Mouse (Mus musculus): ENCODE data around the gene Zfp275.
"Not testable (repeated sequence)": the region's sequence is repeated elsewhere in the genome, so short reads cannot be mapped to it uniquely, and the experiment has no call there.

The Zfp275 gene

DNA sequence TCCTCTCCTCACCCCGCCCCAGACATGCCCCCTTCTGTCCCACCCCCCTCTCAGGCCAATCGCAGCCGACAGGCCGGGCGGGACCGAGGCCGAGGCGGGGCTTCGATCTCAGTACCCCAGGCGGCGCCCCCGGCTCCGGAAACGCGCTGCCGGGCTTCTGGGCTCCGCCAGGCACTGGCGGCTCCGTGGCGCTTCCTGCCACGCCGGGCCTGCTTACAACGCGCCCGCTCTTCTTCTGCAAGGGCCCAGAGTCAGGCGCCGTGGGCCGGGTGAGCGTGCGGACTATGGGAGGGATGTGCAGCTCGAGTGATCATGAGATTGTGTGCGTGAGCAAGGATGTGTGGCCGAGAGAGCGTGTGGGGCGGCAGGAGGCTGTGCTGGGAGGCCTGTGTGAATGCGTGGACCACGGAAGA, at the start of gene Zfp275:
Gene Zfp275, plus strand, starts transcription at position 139 of the 413 bp plus-strand sequence.
- DNase-seq (ENCODE audit: low read depth): peak; percentile 82

DNA sequence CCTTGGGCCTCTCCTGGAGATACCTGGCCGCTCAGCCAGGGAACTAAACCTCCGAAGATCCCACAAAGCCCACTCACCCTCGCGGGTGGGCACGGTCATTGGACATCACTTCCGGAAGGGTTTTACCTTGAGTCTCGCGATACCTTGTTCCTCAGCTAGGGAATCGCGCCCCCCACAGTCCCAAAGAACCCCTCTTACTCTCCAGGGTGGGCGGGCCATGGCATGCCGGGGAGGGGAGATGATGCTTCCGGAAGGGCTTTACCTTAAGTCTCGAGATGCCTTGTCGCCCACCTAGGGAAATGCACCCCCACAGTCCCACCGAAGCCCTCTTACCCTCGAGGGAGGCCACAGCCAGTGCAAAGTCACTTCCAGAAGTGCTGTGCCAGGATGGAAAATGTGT, 49.5 kb upstream of the Zfp275 start, which contains the start of the genes Xlr5a and Xlr5c:
Gene Xlr5a, minus strand, starts transcription at position 101 of the 400 bp plus-strand sequence.
Gene Xlr5c, minus strand, starts transcription at position 101 of the 400 bp plus-strand sequence.
- DNase-seq (ENCODE audit: low read depth): not testable (repeated sequence)

DNA sequence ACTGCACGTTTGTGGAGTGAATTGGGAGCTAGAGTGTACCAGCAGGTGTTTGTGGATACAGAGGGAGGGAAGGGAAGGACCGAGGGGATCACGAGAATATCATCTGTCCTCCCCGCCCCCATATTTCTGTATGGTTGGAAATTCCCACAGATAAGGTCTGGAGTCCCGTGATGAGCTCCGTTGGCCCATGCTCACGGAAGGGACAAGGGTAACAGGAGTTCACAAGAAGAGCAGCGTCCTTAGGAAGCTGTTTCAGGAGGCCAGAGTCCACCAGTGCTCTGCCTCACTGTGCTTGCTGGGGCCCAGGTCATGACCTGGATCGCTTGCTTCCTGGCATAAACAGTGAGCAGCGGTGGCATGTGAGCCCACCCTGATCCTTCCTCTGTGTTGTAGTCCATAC, 46.7 kb upstream of the Zfp275 start:
- DNase-seq (ENCODE audit: low read depth): not testable (repeated sequence)

DNA sequence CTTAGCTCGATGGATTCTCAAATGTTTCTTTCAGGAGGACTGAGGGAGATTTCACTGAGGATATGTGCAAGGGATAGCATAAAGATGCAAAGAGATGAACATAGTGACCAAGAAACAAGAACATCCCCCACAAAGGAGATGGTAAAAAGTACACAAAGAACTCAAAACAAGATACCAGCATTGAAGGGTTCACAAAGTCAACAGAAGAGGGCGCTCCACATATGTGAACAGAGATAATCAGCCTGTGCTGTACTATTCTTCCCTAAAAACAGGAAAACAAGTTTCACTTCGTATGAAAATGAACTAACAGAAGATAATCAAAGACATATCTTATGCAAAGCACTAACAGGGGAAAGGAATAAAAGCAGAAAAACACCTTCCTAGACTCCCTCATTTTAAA, 29.9 kb upstream of the Zfp275 start:
- peak; percentile 74 for DNase-seq (ENCODE audit: low read depth)

DNA sequence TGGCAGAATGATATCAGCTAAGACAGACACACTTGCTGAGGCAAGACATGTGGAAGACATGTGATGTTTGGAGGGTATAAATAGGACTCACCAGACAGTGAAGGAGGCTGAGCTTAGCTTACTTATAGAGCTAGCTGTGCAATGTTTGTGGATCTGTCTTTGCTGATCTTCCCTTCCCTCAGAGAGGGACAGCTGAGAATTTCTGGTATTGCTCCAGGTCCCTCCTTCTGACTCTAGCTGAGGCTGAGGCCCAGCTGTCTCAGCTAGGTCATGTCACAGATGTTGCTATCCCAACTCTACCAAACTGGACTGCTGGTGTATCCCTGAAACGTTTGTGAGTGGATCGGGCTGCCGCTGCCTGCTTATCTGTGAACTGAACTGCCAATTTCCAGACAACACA, 21.4 kb upstream of the Zfp275 start:
- DNase-seq (ENCODE audit: low read depth): no peak

DNA sequence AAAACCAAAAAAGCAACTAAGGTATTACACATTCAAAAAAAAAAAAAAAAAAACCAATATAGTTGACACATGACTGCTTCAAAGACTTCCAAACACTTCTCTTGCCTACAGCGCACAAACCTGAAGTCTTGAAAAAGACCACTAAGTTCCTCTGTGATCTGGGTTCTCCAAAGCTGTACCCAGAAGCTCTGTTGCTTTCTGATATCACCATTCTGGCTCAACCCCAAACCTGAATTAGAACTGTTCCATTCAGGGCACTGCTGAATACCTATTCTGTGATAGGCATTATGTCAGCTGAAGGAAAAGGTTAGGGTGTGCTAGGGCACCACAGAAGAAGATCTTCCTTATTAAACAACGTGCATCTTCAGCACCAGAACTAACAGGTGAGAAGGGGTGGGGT, 15.2 kb upstream of the Zfp275 start:
- no peak for DNase-seq (ENCODE audit: low read depth)

DNA sequence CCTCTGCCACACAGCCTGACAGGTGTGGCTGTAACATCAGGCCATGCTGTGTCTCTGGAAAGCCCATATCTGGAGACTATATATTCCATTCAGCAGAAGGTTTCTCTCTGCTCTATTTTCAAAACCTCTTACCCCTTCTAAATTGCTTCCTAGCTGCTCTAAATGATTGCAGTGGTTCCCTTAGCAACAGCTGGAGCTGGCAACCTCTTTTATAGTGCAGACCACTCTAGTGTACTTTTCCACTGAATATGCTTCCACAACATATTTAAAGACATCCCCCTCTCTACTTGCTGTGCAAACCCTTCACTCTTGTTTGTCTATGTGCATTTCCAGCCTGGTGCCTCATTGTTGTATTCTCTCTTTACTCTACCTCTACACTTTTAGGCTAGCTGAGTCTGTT, 8.9 kb upstream of the Zfp275 start:
- no peak for DNase-seq (ENCODE audit: low read depth)

DNA sequence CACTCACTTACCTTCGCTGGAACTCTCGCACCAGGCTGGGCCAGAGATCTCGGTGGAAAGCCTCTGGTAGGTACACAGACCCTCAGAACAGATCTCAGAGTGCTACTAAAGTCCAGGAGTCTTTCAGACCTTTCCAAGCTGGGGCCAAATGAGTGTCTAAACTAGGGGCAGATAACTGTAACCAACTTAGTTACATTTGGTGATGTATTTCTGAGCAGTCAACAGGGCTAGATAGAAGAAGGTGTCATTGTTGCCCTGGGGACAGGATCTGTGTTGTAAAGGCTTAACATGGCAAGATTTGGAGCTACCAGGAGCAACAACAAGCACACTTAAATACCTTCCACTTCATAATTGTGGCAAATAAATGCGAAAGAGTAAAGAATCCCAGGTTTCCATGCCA, 5.7 kb upstream of the Zfp275 start, which contains the start of gene Gm45015:
Gene Gm45015, minus strand, starts transcription at position 101 of the 400 bp plus-strand sequence.
- DNase-seq (ENCODE audit: low read depth): no peak

DNA sequence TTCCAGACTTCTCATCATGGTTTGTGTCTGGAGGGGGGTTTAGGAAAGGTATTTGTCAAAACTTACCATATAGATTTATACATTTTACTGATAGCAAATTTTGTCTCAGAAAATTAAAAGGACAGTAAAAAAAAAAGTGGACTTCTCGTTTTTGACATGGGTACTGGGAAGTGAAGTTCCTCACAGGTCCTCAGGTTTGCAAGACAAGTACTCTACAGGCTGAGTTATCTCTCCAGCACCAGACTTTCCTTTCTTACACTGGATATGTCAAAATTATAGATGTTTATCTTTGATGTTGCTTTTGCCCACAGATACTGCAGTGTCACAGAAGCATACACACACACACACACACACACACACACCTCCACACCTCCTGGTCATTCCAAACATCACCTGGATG, 948 bp upstream of the Zfp275 start:
- no peak for DNase-seq (ENCODE audit: low read depth)

DNA sequence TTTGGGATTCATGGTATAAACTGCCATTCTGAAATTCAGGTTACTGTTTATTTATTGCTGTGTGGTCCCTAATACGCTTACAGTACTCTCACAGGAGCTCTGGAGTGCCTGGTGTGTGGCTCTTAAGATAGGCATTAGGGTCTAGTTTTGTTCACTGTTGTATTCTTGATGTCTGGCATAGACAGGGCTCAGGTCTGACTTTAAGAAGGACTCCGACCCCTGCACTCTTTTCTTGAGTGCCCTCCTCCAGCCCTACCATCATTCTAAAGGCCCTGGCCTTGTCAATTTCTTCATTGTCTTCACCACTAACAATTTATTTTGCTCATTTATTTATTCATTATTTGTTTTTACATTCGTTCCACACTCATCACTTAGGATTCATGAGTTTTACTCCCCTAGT, 353 bp upstream of the Zfp275 start:
- no peak for DNase-seq (ENCODE audit: low read depth)

DNA sequence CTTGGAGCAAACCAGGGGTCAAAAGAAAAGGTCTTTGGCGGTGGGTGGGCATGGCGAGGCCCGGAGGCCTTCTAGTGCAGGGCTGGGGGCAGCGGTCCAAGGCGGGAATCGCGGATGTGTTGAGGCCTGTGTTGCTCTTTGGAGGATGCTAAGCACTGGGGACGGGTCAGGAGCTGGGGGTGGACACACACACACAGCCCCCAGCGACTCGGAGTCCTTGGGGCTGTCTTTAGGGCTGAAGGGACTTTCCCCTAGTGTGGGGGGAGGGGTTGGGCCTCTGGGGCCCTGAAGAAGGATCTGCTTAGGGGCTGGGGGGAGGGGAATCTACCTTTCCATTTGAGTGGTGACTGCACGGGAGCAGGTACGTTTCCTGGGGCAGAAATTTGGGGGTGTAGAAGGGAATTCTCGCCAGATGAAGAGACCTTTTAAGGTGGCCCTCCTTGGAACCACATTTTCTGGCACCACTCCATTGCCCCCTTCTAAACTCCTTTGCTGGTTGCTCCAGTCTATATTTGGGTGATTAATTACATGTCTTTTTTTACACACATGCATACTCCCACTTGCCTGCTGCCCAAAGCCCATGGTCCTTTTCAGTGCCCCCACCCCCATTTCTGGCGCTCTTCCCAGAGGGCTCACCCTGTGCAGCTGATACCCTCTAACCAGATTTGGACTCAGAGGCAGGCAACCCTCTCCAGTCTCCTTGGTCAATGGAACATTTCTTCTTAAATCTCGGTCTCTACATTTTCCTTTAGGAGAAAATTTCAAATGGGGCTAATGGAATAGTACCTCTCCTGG, 717 bp downstream of the Zfp275 start:
- peak; percentile 30 for DNase-seq (ENCODE audit: low read depth)

DNA sequence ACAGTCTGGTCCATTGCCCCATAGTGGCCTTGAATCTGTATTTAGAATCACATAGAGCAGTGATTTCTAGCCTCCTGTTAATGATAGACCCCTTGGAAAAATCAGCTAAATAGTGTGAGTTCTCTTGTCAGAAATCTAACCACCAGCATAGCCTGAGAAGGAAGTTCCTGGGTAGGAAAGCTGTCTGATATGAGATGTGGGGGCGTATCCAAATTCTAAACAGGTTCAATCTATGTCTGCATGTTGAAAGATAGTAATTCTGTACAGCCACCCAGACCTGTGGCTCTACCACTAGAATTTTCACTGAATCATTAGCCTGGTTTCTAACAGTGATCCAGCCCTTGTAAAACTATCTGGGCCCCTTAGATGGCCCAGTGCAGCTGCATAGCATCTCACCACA, 1.4 kb downstream of the Zfp275 start:
- DNase-seq (ENCODE audit: low read depth): no peak

DNA sequence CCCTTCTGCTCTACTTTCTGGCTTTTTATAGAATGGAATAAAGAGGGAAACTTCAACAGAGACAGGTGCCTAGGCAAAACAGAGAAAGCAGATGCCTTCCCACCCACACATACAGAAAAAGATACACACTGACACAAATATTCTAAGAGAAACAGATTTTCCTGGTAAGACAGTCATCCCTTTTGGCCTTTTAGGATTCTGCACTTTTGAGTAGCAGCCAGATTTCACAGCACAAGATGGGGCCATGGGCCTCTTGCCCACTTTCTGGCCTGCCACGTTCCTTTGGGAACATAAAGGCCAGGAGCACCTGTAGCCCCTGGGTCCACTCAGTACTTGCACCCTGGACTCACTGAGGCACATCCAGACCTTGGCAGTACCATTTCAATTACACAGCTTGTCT, 1.9 kb downstream of the Zfp275 start:
- DNase-seq (ENCODE audit: low read depth): no peak

DNA sequence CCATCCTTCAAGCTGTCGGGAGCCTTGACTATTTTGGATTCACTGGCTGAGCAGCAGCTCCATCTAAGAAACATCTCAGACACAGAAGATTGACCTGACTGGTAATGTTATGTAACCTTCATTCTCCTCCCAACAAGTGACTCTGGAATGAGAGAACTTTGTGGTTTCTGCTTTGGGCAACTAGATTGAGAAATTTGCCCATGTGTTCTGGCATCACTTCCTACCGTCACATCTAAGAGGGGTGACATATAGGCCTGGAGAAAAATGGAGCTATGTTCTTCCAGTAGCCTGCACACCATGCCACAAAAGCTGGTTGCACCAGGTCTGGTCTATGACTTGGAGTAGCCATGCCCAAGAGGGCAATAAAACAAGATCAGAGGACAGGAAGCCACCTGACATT, 13.7 kb downstream of the Zfp275 start:
- DNase-seq (ENCODE audit: low read depth): no peak

DNA sequence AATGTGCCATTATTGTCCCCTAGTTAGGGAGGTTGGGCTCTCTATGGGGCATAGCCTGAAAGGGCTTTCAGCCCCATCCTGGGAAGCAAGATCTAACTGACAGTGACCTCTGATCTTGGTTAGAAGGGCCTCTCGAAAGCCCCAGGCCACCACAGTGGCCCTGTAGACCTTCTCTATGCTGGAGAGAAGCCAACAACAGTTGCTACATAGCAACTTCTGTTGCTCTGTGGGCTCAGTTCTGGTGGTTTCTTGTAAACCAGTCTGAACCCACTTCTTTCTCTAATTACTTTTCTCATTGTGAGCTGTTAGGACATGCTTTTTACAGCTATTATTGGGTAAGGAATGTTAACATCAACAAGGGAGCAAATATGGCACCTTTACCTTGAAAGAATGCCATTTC, 14.3 kb downstream of the Zfp275 start:
- no peak for DNase-seq (ENCODE audit: low read depth)

DNA sequence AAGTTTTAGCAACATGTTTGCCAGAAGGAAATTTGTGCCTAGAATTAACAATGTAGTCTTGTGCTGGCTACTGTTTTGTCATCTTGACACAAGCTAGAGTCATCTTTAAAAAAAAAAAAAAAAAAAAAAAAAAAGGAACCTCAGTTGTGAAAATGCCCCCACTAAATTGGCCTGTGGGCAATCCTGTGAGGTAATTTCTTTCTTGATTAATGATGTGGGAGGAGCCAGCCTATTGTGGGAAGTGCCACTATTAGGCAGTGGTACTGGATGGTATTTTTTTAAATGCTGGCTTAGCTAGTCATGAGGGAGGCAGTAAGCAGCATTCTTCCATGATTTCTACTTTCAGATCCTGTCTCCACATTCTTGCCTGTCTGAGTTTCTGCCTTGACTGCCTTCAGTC, 20.9 kb downstream of the Zfp275 start:
- DNase-seq (ENCODE audit: low read depth): no peak

DNA sequence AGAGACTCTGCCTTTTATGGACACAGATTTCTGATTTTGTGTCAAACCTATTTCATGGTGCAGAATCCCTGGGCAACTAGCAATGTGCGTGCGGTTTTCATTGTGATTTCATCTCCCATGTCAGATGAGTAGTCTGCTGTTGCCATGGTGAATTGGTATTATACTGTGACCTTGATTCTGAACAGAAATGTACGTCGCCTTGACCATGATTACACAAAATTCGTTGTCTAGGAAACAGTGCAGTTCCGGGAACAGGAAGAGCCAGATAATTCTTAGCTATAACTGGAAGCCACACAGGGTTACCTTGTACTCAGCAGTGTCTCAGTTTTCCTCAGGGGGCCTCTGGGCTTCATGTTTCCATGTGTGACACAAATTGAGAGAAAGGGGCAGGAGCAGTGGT, 42.0 kb downstream of the Zfp275 start:
- DNase-seq (ENCODE audit: low read depth): no peak

DNA sequence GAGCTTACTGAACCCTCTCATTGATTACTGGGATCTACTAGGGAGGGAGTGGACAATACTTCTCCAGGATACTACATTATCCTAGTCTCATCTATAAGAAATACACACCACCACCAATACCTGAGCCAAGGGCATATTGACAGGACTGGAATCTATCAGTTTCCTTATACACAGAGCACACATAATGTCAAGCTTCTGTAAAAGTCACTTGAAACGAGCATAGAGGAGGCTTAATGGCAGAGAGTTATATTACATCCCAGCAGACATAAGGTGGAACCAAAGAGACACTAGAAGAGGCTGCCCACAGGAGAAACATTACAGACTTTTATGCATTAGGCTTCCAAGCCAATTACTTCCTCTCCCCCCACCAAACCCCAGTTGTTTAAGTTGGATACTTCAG, 42.5 kb downstream of the Zfp275 start:
- DNase-seq (ENCODE audit: low read depth): no peak

DNA sequence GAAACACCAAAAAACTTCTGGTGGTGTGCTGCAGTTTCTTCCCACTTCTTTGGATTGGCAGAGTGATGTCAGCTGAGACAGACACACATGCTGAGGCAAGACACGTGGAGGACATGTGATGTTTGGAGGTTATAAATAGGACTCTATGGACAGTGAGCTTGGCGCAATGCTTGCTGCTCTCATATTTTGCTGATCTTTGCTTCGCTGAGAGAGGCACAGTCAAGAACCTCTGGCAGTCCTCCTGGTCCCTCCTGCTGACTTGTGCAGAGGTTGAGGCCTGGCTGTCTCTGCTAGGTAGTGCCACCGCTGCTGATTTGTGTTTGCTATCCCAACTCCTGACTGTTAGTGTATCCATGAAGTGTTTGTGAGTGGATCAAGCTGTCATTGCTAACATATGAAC, 49.1 kb downstream of the Zfp275 start:
- DNase-seq (ENCODE audit: low read depth): no peak

DNA sequence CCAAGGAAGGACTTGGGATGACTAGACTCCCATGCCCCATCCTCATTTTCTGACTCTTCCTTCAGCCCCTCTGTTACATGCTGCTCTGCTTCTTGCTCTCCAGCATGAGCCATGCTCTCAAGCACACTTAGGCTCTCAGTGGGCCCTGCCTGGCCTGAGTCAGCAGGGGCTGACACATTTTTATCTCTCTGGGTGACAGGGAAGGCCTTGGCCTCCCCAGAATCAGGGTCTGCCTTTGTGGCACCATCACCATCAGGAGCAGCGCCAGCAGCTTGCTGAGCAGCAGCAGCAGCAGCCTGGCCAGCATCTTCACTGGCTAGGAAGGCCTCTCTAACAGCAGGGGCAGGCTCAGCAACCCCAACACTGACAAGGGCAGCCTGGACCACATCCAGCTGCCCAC, 54.0 kb downstream of the Zfp275 start:
- DNase-seq (ENCODE audit: low read depth): no peak

DNA sequence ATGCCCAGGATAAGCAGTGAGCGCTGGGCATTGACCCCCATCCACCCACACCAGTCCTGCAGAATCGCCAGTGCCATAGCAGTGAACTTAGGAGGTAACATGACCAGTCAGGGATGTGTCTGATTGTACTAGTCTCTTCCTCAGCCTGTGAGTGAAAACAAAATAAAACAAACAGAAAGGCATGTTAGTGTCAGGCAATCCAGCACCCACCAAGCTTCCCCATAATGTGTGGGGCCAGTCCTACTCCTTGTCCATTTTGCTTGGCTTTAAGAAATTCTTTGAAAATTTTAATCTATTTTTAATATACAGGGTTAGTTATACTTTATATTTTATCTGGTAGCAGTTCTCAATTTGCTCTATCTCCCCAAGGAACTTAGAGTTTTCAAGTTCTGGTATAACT, 56.2 kb downstream of the Zfp275 start, which contains the start of gene Gm18336:
Gene Gm18336, minus strand, starts transcription at position 101 of the 400 bp plus-strand sequence.
- DNase-seq (ENCODE audit: low read depth): not testable (repeated sequence)

DNA sequence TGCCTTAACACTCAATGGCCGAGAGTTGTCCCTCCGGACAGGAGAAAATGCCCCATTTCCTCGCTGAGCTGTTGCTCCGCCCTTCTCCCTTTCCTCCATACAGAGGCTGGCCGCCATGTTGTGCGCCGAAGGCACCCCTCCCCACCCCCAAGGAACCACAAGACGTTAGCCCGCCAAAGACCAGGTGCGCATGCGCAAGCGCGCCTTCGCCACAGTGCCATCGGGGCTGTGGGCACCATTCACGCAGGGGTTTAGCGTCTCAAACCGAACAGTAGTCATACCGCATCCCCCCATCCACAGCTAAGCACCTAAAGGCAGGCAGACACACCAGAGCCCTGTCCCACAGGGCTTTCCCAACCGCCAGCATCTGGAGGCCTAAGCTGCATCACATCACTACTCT, 58.5 kb downstream of the Zfp275 start:
- DNase-seq (ENCODE audit: low read depth): no peak

DNA sequence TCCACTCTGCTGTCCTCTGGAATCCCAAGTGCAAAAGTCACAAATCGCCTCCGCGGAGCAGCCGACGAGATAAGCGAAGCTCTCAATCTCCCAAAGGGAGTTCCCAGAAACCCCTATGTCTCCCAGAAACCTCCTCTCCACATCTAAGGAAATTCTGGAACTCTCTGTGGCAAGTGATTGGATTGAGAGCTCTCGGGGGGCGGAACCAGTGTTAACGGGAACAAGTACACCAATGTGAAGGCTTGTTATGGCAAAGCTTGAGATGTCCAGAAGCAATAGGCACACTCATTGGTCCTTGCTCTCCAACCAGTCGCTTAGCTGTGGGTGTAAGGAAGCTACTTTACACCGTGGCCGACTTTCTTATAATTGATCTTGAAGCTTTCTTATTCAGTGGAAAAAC, 59.2 kb downstream of the Zfp275 start:
- no peak for DNase-seq (ENCODE audit: low read depth)

Measured in NIH3T3 (cell line).